Mouse (Mus musculus) urinary bladder, postnatal 10 days (tissue): ENCODE results near the gene D230025D16Rik.
"Not testable (repeated sequence)": the region's sequence is repeated elsewhere in the genome, so short reads cannot be mapped to it uniquely, and the experiment has no call there.

ENCODE experiments used
- DNase-seq: peaks from one replicate; pipeline ENCODE4 v3.0.0; 2022; ENCODE audit warnings: low spot score

D230025D16Rik gene

GRCm38 (mm10) chr8:105224413-105225271 lies at the start of gene D230025D16Rik:
Gene D230025D16Rik (plus strand): TSS chr8:105225145.
- DNase-seq: peak; percentile 78

DNA sequence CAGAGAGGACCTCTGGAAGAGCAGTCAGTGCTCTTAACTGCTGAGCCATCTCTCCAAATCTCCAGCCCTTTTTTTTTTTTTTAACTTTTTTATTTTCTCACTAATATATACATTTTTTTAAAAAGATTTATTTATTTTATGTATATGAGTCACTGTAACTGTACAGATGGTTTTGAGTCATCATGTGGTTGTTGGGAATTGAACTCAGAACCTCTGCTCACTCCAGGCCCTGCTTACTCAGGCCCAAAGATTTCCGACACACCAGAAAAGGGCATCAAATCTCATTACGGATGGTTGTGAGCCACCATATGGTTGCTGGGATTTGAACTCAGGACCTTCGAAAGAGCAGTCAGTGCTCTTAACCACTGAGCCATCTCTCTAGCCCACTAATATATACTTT lies 49.7 kb upstream of the D230025D16Rik start:
- DNase-seq: not testable (repeated sequence)

DNA sequence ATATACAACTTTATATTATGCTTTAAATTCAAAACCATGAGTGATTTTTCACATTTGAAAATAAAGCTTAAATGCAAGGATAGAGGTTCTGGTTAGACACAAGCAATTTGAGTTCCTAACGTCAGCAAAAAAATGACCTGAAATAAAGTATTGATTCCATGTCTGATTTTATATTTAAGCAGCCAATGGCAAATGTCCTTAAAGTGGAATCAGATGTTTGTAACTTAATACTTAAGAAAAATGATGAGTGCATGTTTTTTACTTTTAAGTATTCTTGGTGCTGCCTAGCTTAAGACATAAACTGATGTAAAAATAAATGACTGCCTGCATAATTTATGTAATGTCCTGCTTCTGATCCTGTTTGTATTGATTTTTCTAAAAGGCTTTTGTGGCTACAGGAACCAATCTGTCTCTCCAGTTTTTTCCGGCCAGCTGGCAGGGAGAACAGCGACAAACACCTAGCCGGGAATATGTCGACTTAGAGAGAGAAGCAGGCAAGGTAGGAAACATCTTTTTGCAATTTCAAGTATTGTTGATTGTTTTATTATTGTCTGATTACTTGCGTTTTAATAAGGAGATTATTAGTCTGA lies 46.6 kb upstream of the D230025D16Rik start:
- DNase-seq: no peak

GRCm38 (mm10) chr8:105182201-105182600 lies 42.7 kb upstream of the D230025D16Rik start:
- no peak for DNase-seq

- no peak for DNase-seq
Measured at GRCm38 (mm10) chr8:105186467-105187005, 38.4 kb upstream of the D230025D16Rik start.

DNA sequence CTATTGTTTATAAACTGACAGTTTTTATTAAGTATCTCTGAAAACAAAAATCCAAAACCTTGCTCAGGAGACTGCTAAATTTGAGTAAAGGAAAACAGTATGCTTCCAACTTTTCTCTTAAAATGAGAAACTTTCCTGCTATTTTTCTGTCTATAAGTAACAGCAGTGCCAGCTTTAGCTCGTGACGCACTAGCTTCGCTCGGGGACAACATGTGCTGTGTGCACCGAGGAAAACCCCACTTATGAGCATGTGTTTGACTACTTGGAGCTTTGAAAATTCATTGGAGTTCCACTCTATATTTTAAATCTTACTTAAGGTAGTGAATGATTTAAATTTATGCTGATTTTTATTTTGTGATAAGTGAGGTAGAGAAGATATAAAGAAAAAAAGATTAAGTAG lies 32.8 kb upstream of the D230025D16Rik start:
- DNase-seq: no peak

DNA sequence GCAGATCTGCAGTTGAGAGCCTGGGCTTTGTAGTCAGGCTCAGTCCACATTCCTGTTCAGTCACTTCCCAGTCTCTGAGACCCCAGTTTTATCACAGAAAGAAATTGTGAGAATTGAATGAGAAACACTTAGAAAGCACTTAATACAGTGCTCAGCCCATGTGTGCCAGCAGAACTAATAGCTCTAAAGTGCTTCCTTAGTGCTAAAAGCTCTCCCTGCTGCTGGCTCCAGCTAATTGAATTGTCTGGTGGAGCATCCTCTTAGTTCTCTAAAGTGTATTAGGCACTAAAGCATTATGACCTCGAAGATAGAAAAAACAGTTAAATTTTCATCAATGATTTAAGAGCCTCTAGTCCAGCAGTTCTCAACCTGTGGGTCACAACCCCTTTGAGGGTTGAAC lies 19.2 kb upstream of the D230025D16Rik start:
- no peak for DNase-seq

GRCm38 (mm10) chr8:105206766-105207275 lies 18.1 kb upstream of the D230025D16Rik start:
- DNase-seq: no peak

DNA sequence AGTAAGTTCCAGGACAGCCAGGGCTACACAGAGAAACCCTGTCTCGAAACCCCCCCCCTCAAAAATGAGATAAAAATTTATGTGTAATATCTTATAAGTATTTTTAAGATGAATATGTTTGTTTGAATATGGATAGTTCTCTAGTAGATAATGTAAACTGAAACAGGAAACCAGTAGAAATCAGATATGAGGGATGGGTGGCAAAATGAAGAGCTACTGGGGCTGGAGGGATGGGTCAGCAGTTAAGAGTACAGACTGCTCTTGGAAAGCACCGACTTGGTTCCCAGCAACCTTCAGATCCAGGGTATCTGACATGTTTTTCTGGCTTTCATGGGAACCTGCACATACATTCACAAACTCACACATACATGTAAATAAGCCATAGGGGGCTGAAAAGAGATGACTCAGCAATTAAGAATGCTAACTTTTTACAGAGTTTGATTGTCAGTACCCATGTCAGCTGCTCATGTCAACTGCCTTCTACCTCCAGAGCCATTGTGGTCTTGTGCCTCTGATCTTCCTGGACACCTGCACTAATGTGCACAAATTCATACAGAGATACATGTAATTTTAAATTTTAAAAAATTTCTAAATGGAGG lies 17.2 kb upstream of the D230025D16Rik start:
- DNase-seq: no peak

GRCm38 (mm10) chr8:105209153-105210110 lies 15.5 kb upstream of the D230025D16Rik start:
- no peak for DNase-seq

DNA sequence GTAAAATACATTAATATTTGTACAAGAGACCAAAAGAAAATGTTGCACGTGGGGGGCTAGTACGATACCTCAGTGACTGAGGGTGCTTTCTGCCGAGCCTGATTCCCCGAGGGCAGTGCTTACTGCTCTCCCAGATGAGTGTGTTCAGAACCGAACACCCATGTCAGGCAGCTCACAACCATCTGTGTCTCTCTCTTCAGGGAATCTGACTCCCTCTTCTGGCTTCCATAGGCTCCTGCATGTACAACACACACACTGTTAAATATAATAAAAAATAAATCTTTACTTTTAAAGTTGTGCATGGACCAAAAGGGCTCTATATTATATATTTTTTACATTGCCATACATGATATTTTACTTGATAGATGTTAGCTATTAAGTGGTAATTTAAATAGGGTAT lies 10.8 kb upstream of the D230025D16Rik start:
- DNase-seq: no peak

- no peak for DNase-seq
Measured at GRCm38 (mm10) chr8:105217926-105218522, 6.9 kb upstream of the D230025D16Rik start.

DNA sequence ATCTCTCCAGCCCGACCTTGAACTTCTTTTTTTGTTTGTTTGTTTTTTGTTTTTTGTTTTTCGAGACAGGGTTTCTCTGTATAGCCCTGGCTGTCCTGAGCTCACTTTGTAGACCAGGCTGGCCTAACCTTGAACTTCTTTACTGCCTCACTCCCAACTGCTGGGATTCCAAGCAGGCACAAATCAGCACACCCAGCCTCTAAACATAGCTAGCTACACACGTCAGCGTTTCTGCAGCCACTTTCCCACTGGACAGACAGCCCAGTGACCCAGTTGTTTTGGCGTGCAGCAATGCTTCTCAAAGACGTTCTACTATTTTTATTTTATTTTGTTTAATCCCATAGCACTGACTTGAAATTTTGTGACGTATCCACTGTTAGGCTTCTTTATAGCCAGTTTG lies 1.1 kb upstream of the D230025D16Rik start:
- DNase-seq: no peak

DNA sequence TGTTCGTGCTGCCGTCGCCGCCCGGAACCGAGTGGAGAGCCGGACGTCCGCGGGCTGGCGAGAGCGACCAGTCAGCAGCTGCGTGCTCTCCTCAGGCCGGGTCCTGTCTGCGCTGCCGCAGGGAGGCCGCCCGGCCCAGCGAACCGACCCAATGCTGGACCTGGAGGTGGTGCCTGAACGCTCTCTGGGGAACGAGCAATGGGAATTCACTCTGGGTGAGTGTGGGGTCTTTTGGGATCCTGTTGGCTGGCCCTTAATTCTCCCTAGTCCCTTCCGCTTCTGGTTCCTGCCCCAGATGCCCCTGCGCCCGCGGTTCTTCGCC lies 288 bp downstream of the D230025D16Rik start:
- no peak for DNase-seq

DNA sequence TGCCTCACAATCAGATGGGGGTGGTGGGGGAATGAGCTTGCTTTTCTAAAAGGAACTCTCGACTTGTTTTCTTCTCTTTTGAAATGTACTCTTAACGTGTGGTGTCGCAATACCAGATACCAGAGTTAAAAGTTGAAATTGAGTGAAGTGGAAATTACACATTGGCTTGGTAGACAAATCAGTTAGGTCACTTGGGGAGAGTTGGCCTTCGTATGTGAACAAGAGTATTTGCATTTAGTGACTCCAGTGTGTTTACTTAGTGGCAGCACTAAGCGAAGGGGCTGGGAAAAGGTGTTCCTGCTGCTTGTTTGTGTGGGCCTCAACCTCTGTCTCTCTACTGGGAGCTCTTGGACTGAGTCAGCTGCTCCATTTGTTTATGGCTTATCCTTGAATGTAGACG lies 972 bp downstream of the D230025D16Rik start:
- no peak for DNase-seq

DNA sequence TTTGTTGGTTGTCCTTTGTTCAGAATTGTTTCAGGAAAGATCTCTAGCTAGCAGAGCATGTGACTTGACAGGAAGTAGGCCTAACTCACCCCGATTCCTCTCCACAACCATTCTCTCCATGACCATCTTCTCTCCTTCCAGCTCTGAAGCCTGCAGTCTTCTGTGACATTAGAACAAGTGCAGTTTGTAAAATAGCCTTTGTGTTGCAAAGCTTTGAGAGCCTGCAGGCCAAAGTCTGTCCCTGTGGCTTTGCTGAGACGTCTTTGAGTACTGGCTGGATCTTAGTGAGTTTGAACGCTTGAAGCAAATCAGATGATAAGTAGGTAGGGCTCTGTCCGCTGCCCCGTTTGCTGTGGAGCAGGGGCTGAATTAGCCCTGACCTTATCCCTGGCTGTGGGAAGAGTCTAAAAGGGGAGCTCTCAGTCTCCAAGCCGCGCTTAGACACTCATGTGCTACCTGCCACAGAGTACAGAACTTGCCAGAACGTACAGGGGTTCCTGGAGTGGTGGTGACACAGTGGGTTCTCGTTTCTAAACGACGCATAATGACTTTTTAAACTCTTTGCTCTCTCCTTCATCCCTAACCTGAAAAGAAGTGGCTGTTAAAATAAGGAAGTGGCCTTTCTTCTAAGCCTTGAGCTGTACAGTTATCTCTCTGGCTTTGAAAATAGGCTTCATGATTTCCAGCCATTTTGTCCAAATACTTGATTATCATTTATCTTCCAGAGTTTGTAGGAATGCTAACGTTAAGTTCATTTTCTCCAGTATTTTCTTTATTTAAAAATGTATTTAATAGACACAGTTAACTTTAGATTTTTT lies 6.8 kb downstream of the D230025D16Rik start:
- no peak for DNase-seq

DNA sequence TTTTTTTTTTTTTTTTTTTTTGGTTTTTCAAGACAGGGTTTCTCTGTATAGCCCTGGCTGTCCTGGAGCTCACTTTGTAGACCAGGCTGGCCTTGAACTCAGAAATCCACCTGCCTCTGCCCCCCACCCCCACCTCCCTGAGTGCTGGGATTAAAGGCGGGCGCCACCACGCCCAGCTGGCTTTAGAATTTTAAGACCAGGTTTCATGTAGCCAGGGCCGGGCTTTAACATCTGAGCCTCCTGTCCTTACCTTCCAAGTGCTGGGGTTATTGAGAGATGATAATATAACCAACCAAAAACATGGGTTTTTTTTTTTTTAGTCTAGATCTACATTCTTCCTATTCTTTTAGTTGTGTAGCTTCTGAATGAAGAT lies 7.4 kb downstream of the D230025D16Rik start:
- not testable (repeated sequence) for DNase-seq

DNA sequence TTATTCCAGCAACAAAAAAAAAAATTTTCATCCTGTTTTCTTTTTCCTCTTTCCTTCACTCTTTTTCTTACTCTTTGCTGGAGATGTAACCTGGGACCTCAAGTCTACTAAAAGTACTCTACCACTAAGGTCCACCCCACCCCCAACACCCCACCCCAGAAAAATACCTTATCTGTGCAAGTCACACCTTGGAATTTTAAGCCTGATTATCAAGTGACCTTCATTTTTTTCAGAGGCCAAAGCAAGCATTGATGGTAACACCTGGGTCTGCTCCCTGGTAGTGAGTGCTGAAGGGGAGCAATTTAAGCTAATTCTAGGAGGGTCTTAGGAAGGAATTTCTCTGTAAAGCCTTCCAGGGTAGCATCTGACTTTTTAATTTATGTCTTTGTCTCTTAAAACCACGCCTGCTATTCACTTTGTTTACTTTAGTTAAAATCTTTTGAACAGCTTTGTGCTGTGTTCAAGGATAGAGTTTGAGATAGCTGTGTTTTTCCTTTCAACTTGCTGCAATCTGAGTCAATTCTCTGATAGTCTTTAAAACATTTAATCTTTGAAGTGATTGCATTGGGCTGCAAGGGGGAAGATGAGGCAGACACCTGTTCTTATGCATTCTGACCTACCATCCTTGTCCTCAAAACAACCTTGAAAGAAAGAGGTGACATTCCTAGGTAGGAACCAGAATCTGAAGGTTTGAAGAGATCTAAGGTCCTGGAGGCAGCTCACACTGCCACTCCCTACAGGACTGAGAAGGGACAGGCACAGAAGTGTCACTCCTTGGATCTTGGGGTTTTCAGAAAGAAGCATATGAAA lies 8.4 kb downstream of the D230025D16Rik start:
- DNase-seq: no peak

DNA sequence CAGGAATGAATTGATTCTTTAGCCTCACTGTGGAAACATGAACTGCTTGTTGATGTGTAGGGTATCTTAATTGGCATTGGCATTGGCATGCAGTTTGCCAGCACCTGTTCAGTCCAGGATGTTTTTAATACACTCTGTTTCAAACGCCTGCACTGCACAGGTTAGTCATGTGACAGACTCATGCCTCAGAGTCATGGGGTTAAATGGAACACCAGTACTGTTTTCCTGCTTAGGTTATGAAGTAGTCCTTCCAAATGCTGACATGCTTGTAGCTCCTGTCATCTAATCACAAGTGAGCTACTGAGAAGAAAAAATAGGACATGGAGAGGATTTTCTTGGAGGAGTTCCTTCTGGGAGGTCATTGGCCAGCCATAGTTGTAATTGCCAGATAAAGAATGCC lies 10.3 kb downstream of the D230025D16Rik start:
- no peak for DNase-seq
